9 mouse cellular contexts compared by ENCODE assay signal in the genomic region with DNA sequence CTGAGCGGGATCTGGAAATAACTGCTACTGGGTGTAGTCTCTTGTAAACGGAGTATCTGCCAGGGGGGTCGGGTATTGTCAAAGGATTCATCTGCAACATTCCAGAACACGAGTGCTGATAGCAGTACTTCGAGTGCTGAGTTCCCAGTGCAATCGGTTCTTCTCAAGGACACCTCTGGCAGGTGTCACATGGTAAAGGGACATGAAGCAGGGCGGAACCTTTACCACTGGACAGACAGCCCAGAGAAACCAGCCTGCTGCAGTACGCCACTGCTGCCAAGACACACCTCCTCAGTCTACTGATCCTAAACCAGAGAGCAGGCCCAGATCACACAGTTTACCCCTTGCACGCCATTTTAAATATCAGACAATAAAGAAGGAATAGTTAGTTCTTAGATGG. TPM values are rescaled to one million over a fixed set of nuclear protein-coding genes. Genes with fewer than 3 reads are reported as not detected.
DNase-seq lines count a peak whose midpoint lies in the region; ATAC-seq and TF ChIP-seq lines count a peak whose summit lies in the region.
"Had no signal": no experiment of that assay in that cellular context is flagged by ENCODE, and none has a peak within 500 bp of the region (broad histone marks: within the 10 kb centered on the region; RNA-seq: fewer than 3 reads in every experiment).

No protein-coding gene starts in this region.

- no peaks in the 10 kb centered on the region for H3K9me3 ChIP-seq in neural tube, embryonic 11.5 days (ENCODE audit: control insufficient read depth, low read length)
- H3K9me3 ChIP-seq in forebrain, postnatal 0 days (ENCODE audit: low read length) = no peaks in the 10 kb centered on the region
- no peaks in the 10 kb centered on the region for H3K9me3 ChIP-seq in intestine, embryonic 15.5 days
- H3K9me3 ChIP-seq in midbrain, embryonic 11.5 days (ENCODE audit: control insufficient read depth, low read length) = no peaks in the 10 kb centered on the region

- no peak overlapping the region for H3K4me3 ChIP-seq in neural tube, embryonic 11.5 days (ENCODE audit: low read depth, low read length)
- peak overlapping the region; percentile 36 for H3K4me3 ChIP-seq in forebrain, postnatal 0 days (ENCODE audit: low read depth, low read length)
- H3K4me3 ChIP-seq in intestine, embryonic 15.5 days (replicated peaks) = peak overlapping the region; percentile 16
- H3K4me3 ChIP-seq in midbrain, embryonic 11.5 days (ENCODE audit: low read depth, low read length) = peak overlapping the region; percentile 29

- 58% methylated on average over 9 of the region's 9 CpGs for WGBS in neural tube, embryonic 11.5 days
- WGBS in forebrain, postnatal 0 days = 57% methylated on average over 9 of the region's 9 CpGs
- WGBS in intestine, embryonic 15.5 days = 39% methylated on average over 9 of the region's 9 CpGs
- whole genome bisulfite sequencing in midbrain, embryonic 11.5 days = 64% methylated on average over 9 of the region's 9 CpGs

- peaks cover 21% of the 10 kb centered on the region for H3K27me3 ChIP-seq in neural tube, embryonic 11.5 days (ENCODE audit: control insufficient read depth, insufficient read depth, low read length)
- no peaks in the 10 kb centered on the region for H3K27me3 ChIP-seq in forebrain, postnatal 0 days (ENCODE audit: insufficient read depth, low read length)
- H3K27me3 ChIP-seq in intestine, embryonic 15.5 days (replicated peaks) = peaks cover 14% of the 10 kb centered on the region
- H3K27me3 ChIP-seq in midbrain, embryonic 11.5 days (ENCODE audit: control insufficient read depth, insufficient read depth, low read length) = peaks cover 16% of the 10 kb centered on the region
- H3K27me3 ChIP-seq: Patski had no signal

- no peak overlapping the region for H3K9ac ChIP-seq in neural tube, embryonic 11.5 days (ENCODE audit: low read length)
- 0 out of 2 replicates have a peak overlapping the region, but pooled peaks have one; percentile 14 for H3K9ac ChIP-seq in forebrain, postnatal 0 days
- no peak overlapping the region for H3K9ac ChIP-seq in intestine, embryonic 15.5 days
- no peak overlapping the region for H3K9ac ChIP-seq in midbrain, embryonic 11.5 days (ENCODE audit: low read length)

- 0 out of 2 replicates have a peak, but pooled peaks have one; percentile 24 for ATAC-seq in neural tube, embryonic 11.5 days (ENCODE audit: insufficient read depth, low FRiP score, low TSS enrichment)
- ATAC-seq in forebrain, postnatal 0 days = peak; percentile 53
- ATAC-seq in intestine, embryonic 15.5 days = peak; percentile 69
- peak; percentile 38; the same call in 1 of the 2 replicates for ATAC-seq in midbrain, embryonic 11.5 days (ENCODE audit: low FRiP score)
- ATAC-seq: Patski had no signal

- no peak for TF ChIP-seq CTCF in forebrain, postnatal 0 days (IDR thresholded peaks at IDR 0.05; ENCODE audit: low read depth)

- peak overlapping the region; percentile 52 for H3K4me2 ChIP-seq in neural tube, embryonic 11.5 days (ENCODE audit: low read depth)
- peak overlapping the region; percentile 63 for H3K4me2 ChIP-seq in forebrain, postnatal 0 days (ENCODE audit: low read depth)
- H3K4me2 ChIP-seq in intestine, embryonic 15.5 days (replicated peaks) = peak overlapping the region; percentile 56
- peak overlapping the region; percentile 50 for H3K4me2 ChIP-seq in midbrain, embryonic 11.5 days

- no peaks in the 10 kb centered on the region for H3K36me3 ChIP-seq in neural tube, embryonic 11.5 days (ENCODE audit: control insufficient read depth, insufficient read depth, low read length)
- no peaks in the 10 kb centered on the region for H3K36me3 ChIP-seq in forebrain, postnatal 0 days (ENCODE audit: insufficient read depth)
- no peaks in the 10 kb centered on the region for H3K36me3 ChIP-seq in intestine, embryonic 15.5 days
- no peaks in the 10 kb centered on the region for H3K36me3 ChIP-seq in midbrain, embryonic 11.5 days (ENCODE audit: control insufficient read depth, insufficient read depth, low read length)

- H3K27ac ChIP-seq in neural tube, embryonic 11.5 days (ENCODE audit: low read depth, low read length) = no peak overlapping the region
- no peak overlapping the region for H3K27ac ChIP-seq in forebrain, postnatal 0 days (ENCODE audit: low read depth, low read length)
- H3K27ac ChIP-seq in intestine, embryonic 15.5 days = no peak overlapping the region
- H3K27ac ChIP-seq in midbrain, embryonic 11.5 days (ENCODE audit: low read depth, low read length) = no peak overlapping the region

- H3K4me1 ChIP-seq in neural tube, embryonic 11.5 days (ENCODE audit: control insufficient read depth, insufficient read depth, low read length) = no peaks in the 10 kb centered on the region
- H3K4me1 ChIP-seq in forebrain, postnatal 0 days (ENCODE audit: insufficient read depth) = no peaks in the 10 kb centered on the region
- H3K4me1 ChIP-seq in intestine, embryonic 15.5 days (replicated peaks) = 0 out of 2 replicates have a peak, but pooled peaks cover 5% of the 10 kb centered on the region
- peaks cover 5% of the 10 kb centered on the region; the same call in 1 of the 2 replicates for H3K4me1 ChIP-seq in midbrain, embryonic 11.5 days (ENCODE audit: control insufficient read depth, insufficient read depth, low read length)

- no peak for DNase-seq in neural tube, embryonic 11.5 days (ENCODE audit: low spot score)
- DNase-seq in neural tube, embryonic 10.5 days (ENCODE audit: extremely low spot score, low spot score) = no peak
- no peak for DNase-seq in forebrain, postnatal 0 days
- DNase-seq in midbrain, embryonic 11.5 days (ENCODE audit: low spot score, missing footprints) = no peak
- no peak for DNase-seq in left cerebral cortex, adult 11 months (ENCODE audit: low spot score)
- DNase-seq in embryo, embryonic 11 days = no peak
- no peak for DNase-seq in left cerebral cortex, adult 18-20 months (ENCODE audit: low spot score in 2 of 2)

RNA-seq across cellular contexts. Expression of a gene that starts 4.2 kb away (rescaled TPM):
- 6.2 and 8.5 TPM in 2 replicates for polyA plus RNA-seq in neural tube, embryonic 11.5 days (2014; fragmentation: Nextera tagmentation; extraction: Ambion mirVana)
- 3.5 and 4.4 TPM in 2 replicates for total RNA-seq in forebrain, postnatal 0 days (2014; rRNA removed)
- polyA plus RNA-seq in forebrain, postnatal 0 days (2015; fragmentation: Nextera tagmentation; extraction: Ambion mirVana) = 6.0 and 6.2 TPM in 2 replicates
- polyA plus RNA-seq in intestine, embryonic 15.5 days (2015; fragmentation: Nextera tagmentation; extraction: Ambion mirVana) = 30.3 and 34.6 TPM in 2 replicates
- 5.3 and 6.9 TPM in 2 replicates for polyA plus RNA-seq in midbrain, embryonic 11.5 days (2014; fragmentation: Nextera tagmentation; extraction: Ambion mirVana)
- not detected for total RNA-seq in left cerebral cortex, adult 18-20 months (2021)

RNA-seq across cellular contexts. Expression of a gene that starts 45.1 kb away (rescaled TPM):
- 0.62 TPM in 1 of 2 replicates, not detected in the other for polyA plus RNA-seq in neural tube, embryonic 11.5 days (2014; fragmentation: Nextera tagmentation; extraction: Ambion mirVana)
- 0.76 TPM in 1 of 2 replicates, not detected in the other for total RNA-seq in forebrain, postnatal 0 days (2014; rRNA removed)
- 0.33 TPM in 1 of 2 replicates, not detected in the other for polyA plus RNA-seq in forebrain, postnatal 0 days (2015; fragmentation: Nextera tagmentation; extraction: Ambion mirVana)
- polyA plus RNA-seq in intestine, embryonic 15.5 days (2015; fragmentation: Nextera tagmentation; extraction: Ambion mirVana) = 0.25 TPM in 1 of 2 replicates, not detected in the other
- polyA plus RNA-seq in midbrain, embryonic 11.5 days (2014; fragmentation: Nextera tagmentation; extraction: Ambion mirVana) = not detected in 2 replicates
- not detected for total RNA-seq in left cerebral cortex, adult 18-20 months (2021)
- polyA plus RNA-seq: Patski had no signal

RNA-seq across cellular contexts. Expression of a gene that starts 45.1 kb away (rescaled TPM):
- 31.7 and 33.1 TPM in 2 replicates for polyA plus RNA-seq in neural tube, embryonic 11.5 days (2014; fragmentation: Nextera tagmentation; extraction: Ambion mirVana)
- total RNA-seq in forebrain, postnatal 0 days (2014; rRNA removed) = 352 and 356 TPM in 2 replicates
- polyA plus RNA-seq in forebrain, postnatal 0 days (2015; fragmentation: Nextera tagmentation; extraction: Ambion mirVana) = 353 and 423 TPM in 2 replicates
- 59.1 and 62.3 TPM in 2 replicates for polyA plus RNA-seq in intestine, embryonic 15.5 days (2015; fragmentation: Nextera tagmentation; extraction: Ambion mirVana)
- 27.2 and 29.7 TPM in 2 replicates for polyA plus RNA-seq in midbrain, embryonic 11.5 days (2014; fragmentation: Nextera tagmentation; extraction: Ambion mirVana)
- 100 to 1,000 TPM; 867 to 903 TPM for total RNA-seq in left cerebral cortex, adult 18-20 months (2021)
